Mouse (Mus musculus) lung, adult 2 months (tissue): ENCODE measurements at regions not wholly inside any gene's neighbourhood (a gene's known extent, or its start where the extent isn't known, plus 50 kb on each side); places are given as distances from the start of the nearest gene placed in this dataset.

ENCODE experiments used
- DNase-seq: peaks from one replicate; pipeline ENCODE4 v3.0.0; 2022
- H3K4me1 ChIP-seq: fragments of 200-500 bp; 2 replicates; pipeline ENCODE4 v1.6.1; 2011; ENCODE audit warnings: low read length; ENCODE audit not compliant: control insufficient read depth, insufficient read depth
- H3K4me3 ChIP-seq: fragments of 200-500 bp; replicated peaks from 2 replicates; pipeline ENCODE3; 2011; ENCODE audit warnings: low read depth, mild to moderate bottlenecking, control low read depth, low read length; ENCODE audit errors: extremely low read depth
- CTCF ChIP-seq: fragments of 200-500 bp; IDR thresholded peaks from 2 replicates; pipeline ENCODE4 v1.5.1; 2011; ENCODE audit warnings: mild to moderate bottlenecking, low read length, control low read depth; ENCODE audit not compliant: insufficient read depth
- POLR2A ChIP-seq: fragments of 200-500 bp; IDR thresholded peaks from 2 replicates; pipeline ENCODE4 v1.6.1; 2011; ENCODE audit warnings: low read depth, mild to moderate bottlenecking, control low read depth, low read length, borderline replicate concordance; ENCODE audit errors: extremely low read depth
- WGBS: fragments of 180-500 bp; shearing (Covaris S2); methylation state at CpG from one replicate; pipeline ENCODE4 v1.1.7; 2018; 5-methylcytosine and 5-hydroxymethylcytosine counted together

- 29% methylated on average over 2 of the region's 2 CpGs for WGBS
- no peak for DNase-seq
- no peak for TF ChIP-seq POLR2A
- TF ChIP-seq CTCF, result no peak
Measured at GRCm38 (mm10) chr10:16962463-16962862, 760.6 kb upstream of the Cited2 start.

GRCm38 (mm10) chr10:16978770-16979169 lies 744.2 kb upstream of the Cited2 start:
- 54% methylated on average over 5 of the region's 5 CpGs for WGBS
- Histone ChIP-seq H3K4me1 (no peaks in the 10 kb centered on the region), H3K4me3 (no peak overlapping the region)
- TF ChIP-seq CTCF (no peak), POLR2A (no peak)
- DNase-seq, result no peak

More at GRCm38 (mm10) chr10:16962463-16962862, 760.6 kb upstream of the Cited2 start:
- Histone ChIP-seq H3K4me3 (no peak overlapping the region), H3K4me1 (no peaks in the 10 kb centered on the region)

- Histone ChIP-seq H3K4me1 (peaks cover 3% of the 10 kb centered on the region; the same call in 1 of the 2 replicates), H3K4me3 (no peak overlapping the region)
- TF ChIP-seq POLR2A (no peak), CTCF (no peak)
- 32% methylated on average over 1 of the region's 1 CpGs for WGBS
- no peak for DNase-seq
Measured at GRCm38 (mm10) chr10:16990227-16990626, 732.8 kb upstream of the Cited2 start.

- H3K4me3 ChIP-seq, result no peak overlapping the region
- 49% methylated on average over 2 of the region's 2 CpGs for WGBS
- H3K4me1 ChIP-seq, result peaks cover 3% of the 10 kb centered on the region; the same call in 1 of the 2 replicates
- TF ChIP-seq CTCF (no peak), POLR2A (no peak)
- peak; percentile 5 for DNase-seq
Measured at GRCm38 (mm10) chr10:16993789-16994188, 729.2 kb upstream of the Cited2 start.

- Histone ChIP-seq H3K4me3 (peak overlapping the region; percentile 19), H3K4me1 (peaks cover 3% of the 10 kb centered on the region; the same call in 1 of the 2 replicates)
- DNase-seq, result no peak
- TF ChIP-seq CTCF (no peak), POLR2A (no peak)
- 30% methylated on average over 6 of the region's 6 CpGs for WGBS
Measured at GRCm38 (mm10) chr10:16994526-16994925, 728.5 kb upstream of the Cited2 start.

GRCm38 (mm10) chr10:16995010-16995409 lies 728.0 kb upstream of the Cited2 start:
- peaks cover 3% of the 10 kb centered on the region; the same call in 1 of the 2 replicates for H3K4me1 ChIP-seq
- 75% methylated on average over 1 of the region's 1 CpGs for WGBS

GRCm38 (mm10) chr10:16996820-16997466 lies 726.1 kb upstream of the Cited2 start:
- 61% methylated on average over 6 of the region's 6 CpGs for WGBS
- peaks cover 3% of the 10 kb centered on the region; the same call in 1 of the 2 replicates for H3K4me1 ChIP-seq
- no peak overlapping the region for H3K4me3 ChIP-seq
- no peak for DNase-seq
- TF ChIP-seq CTCF (no peak), POLR2A (no peak)

More at GRCm38 (mm10) chr10:16995010-16995409, 728.0 kb upstream of the Cited2 start:
- DNase-seq, result no peak
- TF ChIP-seq POLR2A, result no peak
- TF ChIP-seq CTCF, result no peak
- no peak overlapping the region for H3K4me3 ChIP-seq

GRCm38 (mm10) chr10:17001320-17001719 lies 721.7 kb upstream of the Cited2 start:
- 77% methylated on average over 8 of the region's 8 CpGs for WGBS
- Histone ChIP-seq H3K4me1 (no peaks in the 10 kb centered on the region), H3K4me3 (no peak overlapping the region)
- TF ChIP-seq CTCF (no peak), POLR2A (no peak)
- DNase-seq, result no peak

GRCm38 (mm10) chr10:17003123-17003849 lies 719.7 kb upstream of the Cited2 start:
- H3K4me3 ChIP-seq, result no peak overlapping the region
- H3K4me1 ChIP-seq, result no peaks in the 10 kb centered on the region
- 44% methylated on average over 4 of the region's 4 CpGs for WGBS
- no peak for DNase-seq
- TF ChIP-seq CTCF, result no peak
- no peak for TF ChIP-seq POLR2A

- no peak for DNase-seq
- Histone ChIP-seq H3K4me3 (no peak overlapping the region), H3K4me1 (no peaks in the 10 kb centered on the region)
- TF ChIP-seq CTCF (no peak), POLR2A (no peak)
- WGBS, result 64% methylated on average over 4 of the region's 4 CpGs
Measured at GRCm38 (mm10) chr10:17008683-17009082, 714.3 kb upstream of the Cited2 start.

GRCm38 (mm10) chr10:17010047-17010446 lies 713.0 kb upstream of the Cited2 start:
- TF ChIP-seq POLR2A (no peak), CTCF (no peak)
- no peaks in the 10 kb centered on the region for H3K4me1 ChIP-seq
- no peak for DNase-seq
- no peak overlapping the region for H3K4me3 ChIP-seq
- WGBS, result 60% methylated on average over 3 of the region's 3 CpGs
